Mouse (Mus musculus) CH12.LX (cell line): Measurements from ENCODE around the gene Slc38a10. TPM values are rescaled to one million over a fixed set of nuclear protein-coding genes. Genes with fewer than 3 reads are reported as not detected.

Source experiments
- DNase-seq: peaks from one replicate; pipeline ENCODE4 v3.0.0-alpha.2; 2013; ENCODE audit errors: extremely low read depth
- H3K27ac ChIP-seq: 2 replicates; pipeline ENCODE4 v1.5.1; 2012; ENCODE audit warnings: low read depth, mild to moderate bottlenecking, control low read depth, moderate library complexity; ENCODE audit not compliant: insufficient read depth
- H3K27me3 ChIP-seq: replicated peaks from 2 replicates; pipeline ENCODE3; 2012; ENCODE audit warnings: inconsistent platforms
- H3K36me3 ChIP-seq, 2 experiments: replicated peaks in 1 of 2; 2 replicates each; pipeline versions ENCODE3 to v1.6.1; 2012; ENCODE audit warnings: inconsistent platforms in 1 of 2, low read length in 1 of 2, mild to moderate bottlenecking in 1 of 2, mixed read lengths in 1 of 2, moderate library complexity in 1 of 2; ENCODE audit not compliant: control insufficient read depth in 1 of 2, insufficient read depth in 1 of 2
- H3K4me1 ChIP-seq, 2 experiments: 2 replicates each; pipeline ENCODE4 v1.6.1; 2012; ENCODE audit warnings: inconsistent platforms in 1 of 2, moderate library complexity in 1 of 2; ENCODE audit not compliant: insufficient read depth in 2 of 2, control insufficient read depth in 1 of 2
- H3K4me2 ChIP-seq: 2 replicates; pipeline ENCODE4 v1.6.1; 2012; ENCODE audit warnings: low read depth, mild to moderate bottlenecking, control low read depth; ENCODE audit not compliant: poor library complexity, insufficient read depth, severe bottlenecking
- H3K4me3 ChIP-seq, 3 experiments: fragments of 150-350 bp in 1 of 3; sonication (generic) in 1 of 3; replicated peaks in 1 of 3; 2 replicates each; pipeline versions ENCODE3 to v1.5.1; 2011 to 2012; ENCODE audit warnings: low read depth in 2 of 3, low read length in 2 of 3, mild to moderate bottlenecking in 2 of 3, moderate library complexity in 2 of 3, control low read depth in 1 of 3, improper control_type of control experiment in 1 of 3, inconsistent platforms in 1 of 3, mixed read lengths in 1 of 3; ENCODE audit not compliant: poor library complexity in 1 of 3
- H3K79me2 ChIP-seq: replicated peaks from 2 replicates; pipeline ENCODE4 v1.6.1; 2012; ENCODE audit warnings: mild to moderate bottlenecking, moderate library complexity; ENCODE audit not compliant: control insufficient read depth, poor library complexity, insufficient read depth, severe bottlenecking; ENCODE audit errors: extremely low read depth
- H3K9ac ChIP-seq: 2 replicates; pipeline ENCODE4 v1.6.1; 2012; ENCODE audit warnings: low read depth, mild to moderate bottlenecking, control low read depth, moderate library complexity; ENCODE audit not compliant: insufficient read depth
- H3K9me3 ChIP-seq: replicated peaks from 2 replicates; pipeline ENCODE3; 2012; ENCODE audit warnings: low read length, inconsistent platforms, mixed read lengths
- CTCF ChIP-seq, 2 experiments: IDR thresholded peaks in 1 of 2; conservative IDR thresholded peaks in 1 of 2; 2 replicates each; pipeline ENCODE4 v1.5.1; 2011 to 2012; ENCODE audit warnings: low read depth in 2 of 2, low read length in 2 of 2, improper control_type of control experiment in 1 of 2, inconsistent platforms in 1 of 2, mild to moderate bottlenecking in 1 of 2, moderate library complexity in 1 of 2
- E2F4 ChIP-seq: IDR thresholded peaks from 2 replicates; pipeline ENCODE4 v1.6.1; 2011; ENCODE audit warnings: low read depth, low read length, improper control_type of control experiment; ENCODE audit not compliant: insufficient replicate concordance
- ELF1 ChIP-seq: IDR thresholded peaks from 2 replicates; pipeline ENCODE4 v1.6.1; 2014; ENCODE audit warnings: low read depth, mild to moderate bottlenecking, inconsistent platforms, low read length, improper control_type of control experiment
- EP300 ChIP-seq: IDR thresholded peaks from 2 replicates; pipeline ENCODE4 v1.6.1; 2011; ENCODE audit warnings: low read length, improper control_type of control experiment
- KAT2A ChIP-seq: IDR thresholded peaks from 2 replicates; pipeline ENCODE4 v1.6.1; 2012; ENCODE audit warnings: low read length, improper control_type of control experiment, inconsistent platforms; ENCODE audit not compliant: insufficient replicate concordance
- MAFK ChIP-seq: IDR thresholded peaks from 2 replicates; pipeline ENCODE4 v1.6.1; 2011; ENCODE audit warnings: low read length, improper control_type of control experiment; ENCODE audit not compliant: insufficient replicate concordance
- MAZ ChIP-seq: IDR thresholded peaks from 2 replicates; pipeline ENCODE4 v1.6.1; 2012; ENCODE audit warnings: low read depth, mild to moderate bottlenecking, inconsistent platforms, low read length, improper control_type of control experiment, moderate library complexity
- MYC ChIP-seq: IDR thresholded peaks from 2 replicates; pipeline ENCODE4 v1.6.1; 2011; ENCODE audit warnings: low read depth, mild to moderate bottlenecking, improper control_type of control experiment, low read length
- SMC3 ChIP-seq: IDR thresholded peaks from 2 replicates; pipeline ENCODE4 v1.6.1; 2011; ENCODE audit warnings: low read depth, low read length, improper control_type of control experiment
- TCF12 ChIP-seq: IDR thresholded peaks from 2 replicates; pipeline ENCODE4 v1.6.1; 2014; ENCODE audit warnings: low read depth, mild to moderate bottlenecking, inconsistent platforms, low read length, improper control_type of control experiment
- dilution Hi-C: fragments of 300-500 bp; cut with MboI; formaldehyde crosslinking; loops from 2 replicates; pipeline ENCODE4 v1.14.3; 2020; ENCODE audit warnings: low sequenced_read_pairs; ENCODE audit not compliant: extremely low pct_unique_long_range_greater_than_20kb, extremely low pct_ligation_motif_present
- in situ Hi-C: fragments of 300-500 bp; cut with MboI; formaldehyde crosslinking; loops from 3 replicates; pipeline ENCODE4 v1.14.3; 2019; ENCODE audit warnings: low sequenced_read_pairs, low pct_ligation_motif_present, low pct_unique_long_range_greater_than_20kb, mixed read lengths
- polyA plus RNA-seq: library from polyadenylated mRNA; unstranded; fragments of >175 nt; gene quantifications from 2 replicates; pipeline ENCODE4 v1.2.1, GENCODE M21; 2012; ENCODE audit warnings: low read depth; ENCODE audit not compliant: insufficient read length
- total RNA-seq, 2 experiments: library from RNA; depleted of rRNA; stranded (reverse); fragments of 300-350 nt in 1 of 2; fragments of >200 nt in 1 of 2; gene quantifications; 2 replicates each; pipeline ENCODE4 v1.2.3; 2012 to 2014

Gene Slc38a10
- total and polyA plus RNA-seq, 3 experiments: 47.1 to 97.6 (median 75.6) TPM

DNA sequence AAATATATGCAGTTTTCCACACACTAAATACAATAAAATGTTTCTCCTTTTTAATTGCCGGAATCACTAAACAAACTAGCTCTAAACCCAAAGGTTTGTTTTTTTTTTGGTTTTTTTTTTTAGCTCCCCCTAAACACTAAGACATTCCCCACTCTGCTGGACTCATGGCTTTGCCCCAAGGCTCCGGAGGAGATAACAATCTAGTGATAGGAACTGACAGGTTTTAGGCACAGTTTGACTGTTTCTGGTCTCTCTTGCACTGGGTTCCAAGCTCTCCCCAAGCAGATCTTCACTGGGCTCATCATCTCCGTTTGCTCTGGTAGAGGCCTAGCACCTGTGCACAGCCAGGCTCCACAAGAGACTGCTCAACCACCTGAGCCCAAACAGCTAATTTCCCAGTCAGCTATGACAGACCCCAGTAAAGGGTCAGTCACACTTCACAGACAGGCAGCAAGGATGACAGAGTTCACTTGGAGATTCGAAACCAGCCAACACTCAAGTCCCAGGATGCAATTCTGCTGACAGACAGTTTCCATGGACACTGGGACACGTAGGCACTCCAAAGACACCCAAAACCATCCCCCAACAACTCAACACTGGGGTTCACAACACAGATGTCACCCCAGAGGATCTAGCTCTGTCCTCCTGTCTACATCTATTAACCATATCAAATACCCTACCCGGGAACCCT lies 1.5 kb downstream of the Slc38a10 start:
- Histone ChIP-seq H3K9me3 (no peaks in the 10 kb centered on the region), H3K9ac (peak overlapping the region; percentile 84), H3K27me3 (no peaks in the 10 kb centered on the region), H3K36me3 (peaks cover 13 to 39% of the 10 kb centered on the region in 2 experiments), H3K4me2 (peak overlapping the region; percentile 88), H3K79me2 (peaks cover 48% of the 10 kb centered on the region), H3K4me3 (peak overlapping the region; percentile 72 to 99 (median 90)), H3K4me1 (peaks cover 7 to 35% of the 10 kb centered on the region in 2 experiments), H3K27ac (no peak overlapping the region)
- in situ Hi-C loops (no loop called here), dilution Hi-C loops (no loop called here)
- DNase-seq: peak; percentile 53
- TF ChIP-seq EP300: 0 out of 2 replicates have a peak, but pooled peaks have one; percentile 8
- peak; percentile 41; the same call in 1 of the 2 replicates for TF ChIP-seq MAFK
- TF ChIP-seq KAT2A: no peak
- TF ChIP-seq, all 38 proteins: peak for 2

DNA sequence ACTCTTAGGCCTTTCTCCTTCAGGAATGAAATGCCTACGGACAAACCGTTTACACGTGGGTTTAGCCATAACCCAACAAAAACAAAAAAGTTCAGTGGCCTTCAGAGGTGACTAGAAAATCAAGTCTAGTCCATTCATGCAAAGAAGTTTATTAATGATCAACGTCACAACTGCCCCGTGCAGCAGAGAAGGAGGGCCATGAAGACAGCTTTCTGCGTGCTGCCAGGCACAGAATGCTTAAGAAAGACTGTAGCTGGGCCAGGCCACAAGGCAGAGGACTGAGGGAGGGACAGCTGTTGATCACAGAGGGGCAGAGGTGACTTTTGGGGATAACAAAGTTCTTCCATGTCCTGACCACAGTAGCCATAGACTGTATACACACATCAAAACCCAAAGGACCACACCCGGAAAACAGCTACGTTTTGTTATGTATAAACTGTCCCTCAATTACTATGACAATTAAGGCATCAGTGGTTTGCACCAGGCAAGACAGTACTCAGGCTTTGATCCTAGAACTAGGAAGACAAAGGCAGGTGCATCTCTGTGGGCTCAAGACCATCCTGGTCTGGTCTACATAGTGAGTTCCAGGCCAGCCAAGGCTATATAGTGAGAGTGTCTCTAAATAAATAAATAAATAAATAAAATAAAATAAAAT lies 2.8 kb downstream of the Slc38a10 start:
- TF ChIP-seq SMC3 (no peak), E2F4 (no peak)
- no peak for DNase-seq
- H3K9ac ChIP-seq: no peak overlapping the region
- in situ Hi-C loops: no loop called here
- H3K27ac ChIP-seq: no peak overlapping the region
- peaks cover 20 to 51% of the 10 kb centered on the region in 2 experiments for H3K36me3 ChIP-seq
- H3K4me1 ChIP-seq: peaks cover 7 to 40% of the 10 kb centered on the region in 2 experiments
- no peaks in the 10 kb centered on the region for H3K9me3 ChIP-seq
- H3K4me2 ChIP-seq: no peak overlapping the region
- H3K27me3 ChIP-seq: no peaks in the 10 kb centered on the region
- dilution Hi-C loops: no loop called here
- H3K79me2 ChIP-seq: peaks cover 48% of the 10 kb centered on the region
- H3K4me3 ChIP-seq: no peak overlapping the region

DNA sequence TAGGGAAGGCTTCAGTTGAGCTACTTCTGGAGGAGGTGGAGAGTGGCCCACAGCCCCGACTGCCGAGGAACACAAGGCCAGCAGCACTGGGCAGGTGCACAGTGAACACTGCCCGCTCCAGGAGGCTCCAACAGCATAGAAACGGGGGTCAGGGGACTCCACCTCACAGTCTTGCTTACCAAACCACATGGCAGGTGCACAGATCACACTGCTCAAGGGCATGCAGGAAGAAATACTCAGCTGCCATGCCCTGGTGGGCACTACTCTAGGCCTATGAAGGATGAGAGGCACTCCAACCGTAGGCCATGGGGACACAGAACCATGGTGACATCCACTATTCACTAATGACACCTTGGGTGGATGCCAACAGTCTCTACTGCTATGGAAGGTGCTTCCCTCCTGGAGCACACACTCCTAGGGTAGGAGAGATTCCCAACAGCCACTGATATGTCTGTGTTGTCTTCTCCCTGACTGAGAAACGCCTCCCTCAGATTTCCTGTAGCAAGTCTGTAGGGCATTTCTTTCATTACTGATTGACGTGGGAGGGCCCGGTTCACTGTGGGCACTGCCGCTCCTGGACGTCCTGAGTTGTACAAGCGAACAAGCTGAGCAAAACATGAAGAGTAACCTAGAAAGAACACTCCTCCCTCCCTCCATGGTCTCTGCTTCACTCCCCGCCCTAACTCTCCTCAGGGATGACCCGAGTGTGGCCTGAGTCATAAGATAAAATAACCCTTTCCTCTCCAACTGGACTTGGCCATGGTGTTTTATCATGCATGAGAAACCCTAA lies 7.2 kb downstream of the Slc38a10 start:
- Histone ChIP-seq H3K27me3 (no peaks in the 10 kb centered on the region), H3K4me2 (no peak overlapping the region), H3K36me3 (peaks cover 37 to 88% of the 10 kb centered on the region in 2 experiments), H3K4me1 (peaks cover under 1 to 50% of the 10 kb centered on the region in 2 experiments; a peak in 3 of 4 replicates), H3K9ac (no peak overlapping the region), H3K4me3 (no peak overlapping the region), H3K9me3 (no peaks in the 10 kb centered on the region), H3K27ac (no peak overlapping the region), H3K79me2 (peaks cover 29% of the 10 kb centered on the region)
- dilution Hi-C loops (no loop called here), in situ Hi-C loops (no loop called here)
- TF ChIP-seq MYC: no peak
- TF ChIP-seq ELF1: no peak
- no peak for TF ChIP-seq CTCF (conservative IDR thresholded peaks at IDR 0.05 in 1 of 2, IDR thresholded peaks at IDR 0.05 in 1 of 2; ENCODE audit: low read depth in 2 of 2, low read length in 2 of 2)
- TF ChIP-seq MAZ: no peak
- no peak for TF ChIP-seq TCF12
- DNase-seq: no peak
